Mouse (Mus musculus): Measurements from ENCODE around the gene Cd96.

Gene Cd96

DNA sequence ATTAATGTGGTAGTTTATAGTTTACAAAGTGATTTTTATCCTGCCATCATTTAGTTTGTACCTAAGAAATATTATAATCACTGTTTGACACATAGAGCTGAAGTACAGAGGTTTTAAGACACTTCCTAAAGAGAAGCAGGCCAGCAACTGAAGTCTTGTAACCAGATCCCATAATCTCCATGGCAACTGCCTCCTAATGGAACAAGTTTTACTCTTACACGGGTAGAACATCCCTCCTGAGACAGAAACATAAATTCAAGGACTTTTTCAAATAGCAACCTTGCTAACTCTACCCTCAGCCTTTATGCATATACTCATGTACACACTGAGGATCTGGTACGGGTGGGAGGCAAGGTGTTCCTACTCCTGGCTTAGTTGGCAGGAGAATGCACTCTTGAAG, 83.8 kb downstream of the Cd96 start:
- no peak for DNase-seq (ENCODE audit: low spot score)

DNA sequence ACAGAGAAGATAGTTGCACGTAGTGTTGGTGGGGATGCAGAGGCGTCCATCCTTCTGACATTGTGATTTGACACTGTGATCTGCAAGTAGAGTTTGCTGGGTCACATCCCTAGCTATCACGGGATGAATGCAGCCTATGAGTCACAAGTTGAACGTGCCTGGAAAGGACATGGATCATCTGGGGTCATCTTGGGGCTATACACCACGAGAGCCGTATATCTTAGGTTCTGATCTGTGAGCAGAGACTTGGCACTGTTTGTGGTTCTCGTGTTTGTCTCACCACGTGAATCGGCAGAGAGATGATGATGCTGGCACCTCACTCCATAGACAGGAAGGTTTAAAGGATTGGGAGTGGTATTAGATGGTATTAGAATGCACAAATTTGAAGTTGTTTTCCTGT, 86.2 kb downstream of the Cd96 start:
- no peak for DNase-seq (ENCODE audit: low spot score)

DNA sequence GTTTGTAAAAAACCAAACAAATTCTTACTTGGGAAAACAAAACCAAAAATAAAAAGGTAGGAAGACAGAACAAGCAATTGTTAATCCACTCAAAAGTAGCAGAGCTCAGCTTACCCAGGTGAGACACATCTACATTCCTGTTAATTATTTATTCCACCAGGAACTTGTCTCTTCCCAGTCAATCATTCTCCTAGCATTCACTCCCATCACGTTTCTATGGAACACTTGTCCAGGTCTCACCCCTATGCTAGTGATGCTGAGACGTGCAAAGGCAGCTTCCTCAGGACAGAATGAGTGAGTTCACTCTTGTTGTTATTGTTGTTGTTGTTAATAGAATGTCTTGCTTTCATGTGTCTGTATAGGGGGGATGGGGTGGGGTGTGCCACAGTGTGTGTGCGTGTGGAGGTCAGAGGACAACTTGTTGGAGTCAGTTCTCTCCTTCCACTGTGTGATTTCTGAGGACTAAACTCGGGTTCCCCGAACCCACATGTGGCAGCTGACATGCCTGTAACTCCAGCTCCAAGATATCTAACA, 97.0 kb downstream of the Cd96 start:
- no peak for DNase-seq (ENCODE audit: low spot score)

DNA sequence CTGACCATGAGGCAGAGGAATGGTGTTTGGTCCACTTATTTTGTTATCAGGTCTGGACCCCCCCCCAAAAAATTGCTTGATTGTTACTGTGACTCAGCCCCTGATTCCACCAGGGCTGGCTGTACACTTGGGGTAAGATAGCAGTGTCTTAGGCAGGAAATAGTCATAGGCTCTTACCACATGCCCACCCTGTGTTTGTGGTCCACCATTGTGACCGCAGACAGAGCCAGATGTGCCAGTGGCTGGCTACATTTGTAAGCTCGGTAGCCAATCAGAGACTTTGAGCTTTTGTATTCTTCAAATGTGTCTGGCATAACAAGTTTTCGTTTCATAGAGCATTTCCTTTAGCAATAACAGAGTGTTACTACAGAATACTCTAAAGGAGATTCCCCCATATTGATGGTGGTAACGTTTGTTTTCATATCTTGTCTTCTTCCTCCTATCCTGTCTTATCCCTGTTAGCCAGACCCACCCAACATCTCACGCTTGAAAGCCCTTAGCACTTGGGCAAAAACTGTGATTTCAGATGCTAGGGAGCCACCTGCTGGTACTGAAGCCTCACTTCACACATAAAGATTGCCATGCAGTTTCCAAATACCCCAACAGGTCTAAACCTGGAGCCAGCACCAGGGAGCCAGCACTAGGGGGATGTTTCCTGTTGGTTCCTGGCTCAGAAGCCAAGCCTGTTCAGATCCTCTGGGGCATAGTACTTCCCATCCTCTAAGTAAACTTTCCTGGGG, 97.7 kb downstream of the Cd96 start:
- peak; percentile 41 for DNase-seq (ENCODE audit: low spot score)

DNA sequence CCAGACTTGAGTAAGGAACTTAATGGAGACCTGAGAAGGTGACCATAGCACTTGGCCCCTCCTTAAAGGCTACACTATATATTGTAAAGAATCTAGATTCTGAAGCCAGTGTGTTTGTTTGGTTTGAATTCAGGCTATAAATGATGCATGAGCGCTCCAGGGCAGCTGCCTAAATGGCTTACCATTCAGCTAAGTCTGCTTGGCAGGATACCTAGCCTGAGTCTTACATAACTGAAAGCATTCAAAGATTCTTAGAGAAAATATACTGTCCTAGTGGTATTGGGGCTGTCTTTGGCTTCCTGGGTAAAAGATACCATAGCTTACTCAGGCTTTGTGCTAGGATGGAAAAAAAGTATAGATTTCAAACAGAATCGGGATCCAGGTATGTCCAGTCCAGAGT, 98.7 kb downstream of the Cd96 start:
- DNase-seq (ENCODE audit: low spot score), result no peak

DNA sequence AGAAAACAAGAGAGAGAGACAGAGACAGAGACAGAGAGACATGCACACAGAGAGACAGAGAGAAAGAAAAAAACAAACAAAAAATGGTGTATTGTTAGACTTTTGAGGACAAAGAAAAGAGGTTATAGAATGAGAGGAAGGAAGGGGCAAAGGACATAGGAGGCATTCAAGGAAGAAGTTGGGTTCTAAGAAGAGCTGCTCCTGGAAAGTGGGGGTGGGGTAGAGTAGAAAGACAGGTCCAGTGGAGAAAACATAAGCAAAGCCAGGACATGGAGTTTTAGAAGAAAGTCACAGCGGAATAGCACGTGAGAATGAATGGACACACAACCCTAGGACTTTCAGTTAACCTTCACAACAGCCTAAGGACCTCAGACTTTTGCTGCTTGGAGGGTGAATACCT, 99.7 kb downstream of the Cd96 start:
- DNase-seq (ENCODE audit: low spot score), result no peak

DNA sequence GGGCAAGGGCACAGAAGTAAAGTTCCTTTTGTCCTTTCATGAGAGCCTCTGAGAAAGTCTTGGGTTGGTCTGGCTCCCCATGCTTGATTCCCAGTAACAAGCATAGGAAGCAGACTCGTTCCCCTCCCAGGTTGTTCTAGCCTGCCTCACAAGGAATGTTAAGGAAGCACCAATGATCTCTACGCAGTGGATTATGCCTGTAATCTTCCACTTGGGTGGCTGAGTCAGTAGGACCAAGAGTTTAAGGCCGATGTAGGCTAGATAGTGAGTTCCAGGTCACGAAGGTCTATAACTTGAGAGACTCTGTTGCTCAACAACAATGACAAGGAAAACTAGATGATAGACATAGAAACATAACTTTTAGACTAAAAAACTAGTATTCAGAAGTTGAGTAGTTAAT, 100.3 kb downstream of the Cd96 start:
- DNase-seq (ENCODE audit: low spot score), result no peak

DNA sequence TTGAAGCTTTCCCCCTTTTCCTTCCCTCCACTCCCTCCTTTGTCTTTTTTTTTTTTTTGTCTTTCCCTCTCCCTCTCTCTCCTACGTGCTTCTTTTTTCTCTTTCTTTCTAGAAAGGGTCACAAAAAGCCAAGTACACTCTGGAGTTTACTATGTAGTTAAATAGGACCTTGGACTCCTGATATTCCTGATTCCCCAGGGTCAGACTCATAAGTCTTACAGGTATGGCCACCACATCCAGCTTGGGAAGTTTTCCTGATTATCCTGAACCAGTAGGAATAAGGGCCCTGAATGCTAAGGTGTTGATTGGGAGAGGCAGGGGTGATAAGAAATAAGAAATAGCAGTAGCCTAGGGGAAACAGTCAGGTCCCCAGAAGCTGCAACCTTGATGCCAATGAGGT, 100.7 kb downstream of the Cd96 start:
- no peak for DNase-seq (ENCODE audit: low spot score)

DNA sequence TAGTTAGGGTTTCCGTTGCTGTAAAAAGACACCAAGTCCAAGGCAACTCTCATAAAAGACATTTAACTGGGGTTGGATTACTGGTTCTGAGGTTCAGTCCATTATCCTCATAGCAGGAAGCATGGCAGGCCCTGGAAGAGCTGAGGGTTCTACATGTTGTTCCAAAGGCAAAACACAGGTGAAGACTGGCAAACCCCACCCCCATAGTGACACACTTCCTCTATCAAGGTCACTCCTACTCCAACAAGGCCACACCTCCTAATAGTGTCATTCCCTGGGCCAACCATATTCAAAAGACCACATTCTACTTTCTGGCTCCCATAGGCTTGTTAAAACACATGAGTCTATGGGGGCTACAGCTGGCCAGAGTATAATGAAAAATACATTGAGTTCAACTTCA, 108.4 kb downstream of the Cd96 start:
- DNase-seq (ENCODE audit: low spot score), result no peak

DNA sequence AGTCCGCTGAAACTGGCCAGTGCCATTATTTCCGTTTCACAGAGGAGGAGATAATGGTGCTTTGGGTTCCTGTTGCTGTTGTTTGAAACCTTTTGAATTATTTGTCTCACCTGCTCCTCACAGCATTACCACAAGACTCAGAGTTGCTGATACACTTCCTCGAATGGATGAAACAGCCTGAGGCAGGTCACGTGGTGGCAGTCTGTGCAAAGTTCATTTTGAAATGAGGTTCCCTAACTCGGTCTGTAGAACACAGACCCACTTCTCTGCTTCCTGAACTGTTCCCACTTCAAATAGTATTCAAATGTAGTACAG, 109.2 kb downstream of the Cd96 start:
- DNase-seq (ENCODE audit: low spot score), result peak; percentile 7

DNA sequence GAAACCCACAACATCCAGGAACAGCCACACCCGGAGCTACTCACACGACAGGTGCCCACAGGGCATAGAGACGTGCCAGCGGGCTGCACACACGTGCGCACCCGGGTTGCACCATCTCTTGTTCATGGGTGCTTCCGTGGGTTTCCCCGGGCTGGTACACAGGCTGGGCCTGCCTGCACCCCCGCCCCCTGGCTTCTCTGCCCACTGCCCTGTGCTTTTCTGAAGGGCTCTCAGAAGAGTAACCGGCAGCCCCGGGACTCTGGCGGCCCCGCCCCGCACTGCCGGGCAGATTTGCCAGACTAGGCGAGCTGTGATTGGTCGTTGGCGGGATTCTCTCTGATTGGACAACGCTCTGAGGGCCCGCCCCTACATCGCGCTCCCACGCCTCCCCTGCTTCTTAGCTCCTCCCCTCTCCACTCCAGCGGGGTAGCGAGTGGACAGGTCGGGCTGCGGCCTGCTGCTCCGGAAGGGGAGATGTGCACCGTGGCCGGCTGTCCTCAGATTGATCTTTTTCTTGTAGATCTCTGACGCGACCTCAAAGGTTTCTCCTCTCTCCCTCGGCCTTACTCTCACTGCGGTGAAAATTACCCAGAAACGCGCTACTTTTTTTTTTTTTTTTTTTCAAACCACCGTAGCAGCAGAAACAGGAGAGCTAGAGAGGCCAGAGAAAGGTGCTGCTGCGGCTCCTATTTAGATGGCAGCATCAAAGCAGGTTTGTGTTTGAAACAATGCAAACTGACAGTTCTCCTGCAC, 109.7 kb downstream of the Cd96 start, which contains the start of gene Plcxd2:
Plcxd2 (minus strand) TSS at position 66 of the 753 bp plus-strand sequence.
- peak; percentile 94 for DNase-seq (ENCODE audit: low spot score)

DNA sequence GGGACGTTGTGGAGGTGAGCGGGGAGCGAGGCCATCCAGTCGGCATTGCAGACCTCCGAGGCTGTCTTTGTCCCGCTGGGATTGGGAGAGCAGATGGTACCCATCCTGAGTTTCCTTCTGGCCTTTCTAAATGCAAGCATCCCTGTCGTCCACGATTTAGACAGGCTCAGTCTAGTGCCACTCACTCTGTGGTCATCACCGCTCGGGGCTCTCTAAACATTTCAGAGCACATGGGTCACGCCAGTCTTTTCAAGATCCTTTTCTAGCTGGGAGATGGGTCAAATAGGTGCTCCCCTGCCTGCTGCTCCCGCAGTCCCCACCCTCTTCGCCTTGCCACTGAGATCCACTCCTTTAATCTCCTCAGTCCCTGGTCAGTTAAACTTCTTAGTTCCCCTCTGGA, 110.3 kb downstream of the Cd96 start:
- DNase-seq (ENCODE audit: low spot score), result no peak

DNA sequence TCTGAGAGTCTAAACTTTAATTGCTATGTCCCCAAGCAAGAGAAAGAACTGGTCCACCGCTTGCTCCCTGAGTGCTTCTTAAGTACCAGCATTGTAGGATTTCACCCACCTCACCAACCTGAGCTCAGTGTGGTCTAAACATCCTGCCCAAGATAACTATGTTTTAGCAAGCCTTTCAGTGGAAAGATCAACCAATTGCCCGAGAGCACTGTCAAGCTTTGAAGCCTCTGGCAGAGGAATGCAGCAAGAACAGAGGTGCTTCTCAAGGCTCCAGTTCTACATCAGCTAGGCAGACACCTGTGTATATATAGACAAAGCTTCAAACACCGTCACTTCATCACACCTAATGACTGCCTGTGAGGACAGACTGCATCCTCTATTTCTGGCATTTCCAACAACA, 111.3 kb downstream of the Cd96 start:
- DNase-seq (ENCODE audit: low spot score), result no peak

DNA sequence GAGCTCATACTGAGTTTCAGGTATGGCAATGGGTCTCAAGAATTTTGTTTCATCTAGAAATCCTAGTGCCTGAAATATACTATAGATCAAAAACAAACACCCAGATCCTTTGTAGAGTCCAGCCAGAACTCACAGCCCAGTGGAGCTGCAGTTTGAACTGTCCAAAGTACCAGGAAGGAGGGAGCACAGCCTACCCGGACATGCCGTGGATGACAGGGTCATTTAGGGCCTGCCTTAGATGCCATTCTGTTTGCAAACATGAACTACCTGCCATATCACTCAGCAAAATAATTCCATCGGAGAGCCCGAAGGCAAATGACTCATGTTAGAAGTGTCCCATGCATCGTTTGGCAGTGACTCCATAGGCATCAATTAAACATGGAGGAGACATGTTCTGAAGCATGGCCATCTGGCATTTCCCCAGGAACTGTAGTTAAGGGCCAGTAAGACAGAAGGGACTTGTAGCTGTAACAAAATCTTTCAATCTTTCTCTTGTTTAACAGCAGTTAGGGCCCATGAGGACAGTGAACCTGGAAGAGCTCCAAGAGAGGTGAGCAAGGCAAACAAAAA, 111.9 kb downstream of the Cd96 start:
- no peak for DNase-seq (ENCODE audit: low spot score)

DNA sequence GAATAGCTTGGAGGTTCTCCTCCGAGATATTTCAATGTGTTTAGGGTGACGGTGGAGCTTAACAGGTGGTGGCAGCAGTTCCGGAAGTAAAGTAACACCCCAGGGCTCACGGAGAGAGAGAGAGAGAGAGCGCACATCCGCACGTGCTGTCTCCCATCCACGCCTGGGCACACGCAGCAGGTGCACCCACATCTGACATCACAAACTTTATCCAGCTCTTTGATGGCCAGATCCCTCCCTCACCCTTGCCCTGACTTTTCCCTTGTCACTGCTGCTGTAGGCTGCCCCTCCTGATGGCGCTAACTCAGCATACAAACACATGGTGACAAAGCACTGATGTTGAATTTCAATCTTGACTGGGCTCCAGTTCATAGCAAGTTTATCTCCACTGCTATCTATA, 113.8 kb downstream of the Cd96 start:
- no peak for DNase-seq (ENCODE audit: low spot score)

DNA sequence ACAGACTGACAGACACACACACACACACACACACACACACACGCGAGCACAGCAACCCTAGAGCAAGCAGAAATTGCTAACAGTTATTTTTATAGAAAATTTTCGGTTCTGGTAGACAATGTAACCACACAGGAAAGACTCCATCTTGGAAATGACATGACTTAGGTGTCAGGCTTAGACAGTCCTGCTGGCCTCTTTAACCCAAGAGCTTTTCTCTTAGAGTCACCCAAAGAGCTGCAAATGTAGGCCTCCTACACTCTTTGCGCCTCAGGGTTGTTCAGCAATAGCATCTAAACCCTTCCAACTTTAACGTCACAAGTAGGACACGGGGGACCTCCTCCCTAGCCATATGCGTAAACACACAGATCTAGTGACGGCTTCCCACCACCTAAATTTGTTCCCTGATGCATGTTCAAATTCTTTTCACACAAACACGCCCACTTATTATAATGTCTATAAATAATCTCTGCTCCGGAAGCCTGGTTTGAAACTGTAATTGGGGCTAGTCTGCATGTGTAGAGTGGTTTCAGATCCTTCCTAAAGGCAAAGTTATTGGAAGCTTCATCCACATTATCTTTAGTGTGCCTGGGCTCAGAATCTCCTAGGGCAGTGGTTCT, 118.4 kb downstream of the Cd96 start:
- no peak for DNase-seq (ENCODE audit: low spot score)

DNA sequence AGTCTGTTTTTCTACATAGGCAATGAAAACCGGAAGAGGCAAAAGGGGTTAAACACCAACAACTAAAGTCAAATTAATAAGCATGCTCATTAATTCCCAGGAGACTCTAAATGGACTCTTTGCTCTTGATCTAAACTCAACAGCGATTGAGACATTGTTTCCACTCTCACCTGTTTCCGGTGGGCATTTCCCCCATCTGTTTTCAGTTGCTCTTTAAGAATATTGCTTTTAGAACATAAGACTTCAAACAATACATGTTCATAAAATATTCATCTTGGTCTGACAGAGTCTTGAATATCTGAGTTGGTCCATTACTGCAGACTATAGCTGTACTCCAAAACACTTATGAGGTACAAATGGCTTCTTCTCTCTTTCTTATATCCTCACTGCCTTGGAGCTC, 119.1 kb downstream of the Cd96 start:
- DNase-seq (ENCODE audit: low spot score), result no peak

DNA sequence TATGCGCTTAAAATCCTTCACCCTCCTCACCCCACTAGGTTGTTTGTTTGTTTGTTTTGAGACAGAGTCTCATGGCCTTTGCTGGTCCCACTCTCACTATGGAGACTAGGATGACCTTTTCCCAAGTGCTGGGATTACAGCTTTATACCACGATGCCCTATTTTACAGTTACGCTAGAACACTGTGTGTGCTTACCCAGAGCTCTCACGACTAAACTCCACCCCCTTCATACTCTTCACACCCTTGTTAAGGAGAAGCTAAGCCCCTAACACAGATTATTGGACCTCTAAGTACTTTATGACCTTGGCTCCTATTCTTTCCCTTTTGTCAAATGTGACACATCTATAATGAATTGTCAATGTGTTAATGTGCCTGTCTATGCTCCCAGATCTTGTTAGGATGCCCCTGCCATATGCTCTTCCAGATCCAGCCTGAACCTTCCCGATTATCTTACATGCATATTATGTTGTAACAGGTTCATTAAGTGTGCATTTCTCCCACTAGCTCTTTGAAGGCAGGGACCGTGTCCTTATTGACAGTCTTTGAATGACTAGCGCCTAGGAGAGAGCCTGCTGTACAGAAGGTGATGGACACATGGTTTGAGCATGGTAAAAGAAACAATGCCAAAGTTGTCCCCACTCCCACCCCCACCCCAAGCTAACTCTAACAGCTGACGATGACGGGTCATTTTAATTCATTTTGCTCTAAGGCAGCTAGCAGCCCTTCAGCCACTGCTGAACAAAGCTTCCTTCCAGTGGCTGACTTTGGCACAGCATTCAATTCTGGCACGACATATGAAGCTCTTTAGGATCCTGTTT, 120.5 kb downstream of the Cd96 start:
- no peak for DNase-seq (ENCODE audit: low spot score)

DNA sequence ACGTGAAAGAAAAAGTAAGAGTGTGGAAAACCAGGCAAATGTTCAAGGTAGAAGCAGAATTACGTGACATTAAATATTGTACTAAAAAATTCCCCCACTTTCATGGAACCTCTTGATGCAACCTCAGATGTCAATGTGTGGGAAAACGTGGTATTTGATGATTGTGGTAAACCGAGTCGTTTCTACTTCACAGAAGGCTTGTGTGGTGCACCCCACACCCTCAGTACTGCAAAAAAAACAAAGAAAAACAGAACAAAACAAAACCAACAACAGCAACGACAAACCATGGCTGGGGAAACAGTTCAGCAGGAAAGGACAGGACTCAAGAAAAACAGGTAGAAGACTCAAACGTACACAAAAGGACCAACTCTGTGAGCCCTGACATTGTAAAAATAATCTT, 121.8 kb downstream of the Cd96 start:
- DNase-seq (ENCODE audit: low spot score), result no peak

DNA sequence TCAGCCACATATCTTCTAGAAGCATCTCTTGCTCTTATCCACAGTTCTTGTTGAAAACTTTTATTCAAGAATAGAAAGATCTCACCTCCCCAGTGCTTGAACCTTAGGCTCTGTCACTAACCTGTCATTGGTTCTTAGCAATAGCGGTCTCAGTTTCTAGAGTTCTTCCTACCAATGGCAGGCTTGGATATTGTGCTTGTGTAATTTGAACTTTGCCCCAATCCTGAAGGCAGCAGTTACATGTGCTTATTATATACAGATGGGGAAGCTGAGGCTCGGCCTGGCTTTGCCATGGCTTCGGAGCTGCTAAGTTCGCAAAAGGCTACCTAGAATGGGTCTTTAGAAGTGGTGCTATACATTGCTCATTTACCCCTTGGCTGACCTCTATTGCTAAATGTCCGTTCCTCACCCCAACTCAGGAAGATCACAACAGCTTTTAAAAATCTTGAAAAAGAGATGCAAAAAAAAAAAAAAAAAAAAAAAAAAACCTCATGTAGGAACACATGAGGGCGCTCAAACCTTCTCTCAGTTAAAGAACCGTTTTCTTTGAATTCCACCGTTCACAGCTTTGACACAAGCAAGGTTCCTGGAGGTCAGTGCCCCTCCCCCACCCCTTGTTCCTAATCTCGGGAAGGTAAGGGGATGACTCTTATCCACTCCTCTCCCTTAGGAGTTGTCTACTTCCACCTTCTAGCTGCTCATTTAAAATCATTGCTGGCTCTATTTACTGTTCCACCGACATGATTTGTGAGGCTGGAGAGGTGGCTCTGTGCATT, 129.0 kb downstream of the Cd96 start:
- no peak for DNase-seq (ENCODE audit: low spot score)

DNA sequence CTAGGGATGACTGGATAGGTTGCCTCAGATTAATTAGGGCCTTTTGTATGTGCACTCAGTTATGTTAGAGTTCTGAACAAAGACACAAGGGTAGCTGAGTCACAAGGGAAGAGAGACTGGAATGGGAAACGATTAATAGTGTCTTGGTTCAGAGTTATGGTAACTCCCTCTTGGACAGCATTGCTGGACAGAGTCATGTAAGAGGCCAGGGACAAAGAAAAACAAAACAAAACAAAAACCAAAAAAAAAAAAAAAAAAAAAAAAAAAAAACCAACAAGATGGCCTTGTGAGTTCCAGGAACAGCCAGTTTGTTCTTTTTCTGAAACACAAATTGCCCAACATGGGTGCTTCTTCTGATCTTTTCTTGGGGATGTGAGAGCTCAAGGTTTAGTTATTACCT, 133.8 kb downstream of the Cd96 start:
- DNase-seq (ENCODE audit: low spot score), result no peak

All from urinary bladder, postnatal 14 days (tissue).